Comparison of ENCODE assay signal across 8 mouse cellular contexts in genomic region chr8:119425533-119425932, GRCm38 (mm10). TPM values are rescaled to one million over a fixed set of nuclear protein-coding genes. Genes with fewer than 3 reads are reported as not detected.
DNase-seq lines count a peak whose midpoint lies in the region; ATAC-seq and TF ChIP-seq lines count a peak whose summit lies in the region.

No protein-coding gene starts in this region.

- H3K36me3 ChIP-seq in heart, embryonic 15.5 days = no peaks in the 10 kb centered on the region
- no peaks in the 10 kb centered on the region for H3K36me3 ChIP-seq in limb, embryonic 12.5 days

- peaks cover 63% of the 10 kb centered on the region for H3K4me1 ChIP-seq in heart, embryonic 15.5 days (replicated peaks)
- peaks cover 12% of the 10 kb centered on the region for H3K4me1 ChIP-seq in limb, embryonic 12.5 days (replicated peaks)

- ATAC-seq in heart, embryonic 15.5 days (replicated peaks; ENCODE audit: insufficient number of reproducible peaks, insufficient read depth, low FRiP score, low read depth) = no peak
- no peak for ATAC-seq in limb, embryonic 12.5 days (ENCODE audit: insufficient number of reproducible peaks, insufficient read depth, low FRiP score, low TSS enrichment, low read depth)
- no peak for ATAC-seq in activated CD4-positive, CD25-positive, alpha-beta regulatory T cell, adult 4 months

- 56% methylated on average over 10 of the region's 10 CpGs for WGBS in heart, embryonic 15.5 days
- 84% methylated on average over 10 of the region's 10 CpGs for WGBS in limb, embryonic 12.5 days

- H3K27ac ChIP-seq in left cerebral cortex, adult 2 months = peak overlapping the region; percentile 32; the same call in 1 of the 2 replicates
- peak overlapping the region; percentile 69 for H3K27ac ChIP-seq in heart, embryonic 15.5 days
- H3K27ac ChIP-seq in limb, embryonic 12.5 days = peak overlapping the region; percentile 29; the same call in 1 of the 2 replicates

- no peak overlapping the region for H3K9ac ChIP-seq in heart, embryonic 15.5 days
- no peak overlapping the region for H3K9ac ChIP-seq in limb, embryonic 12.5 days (replicated peaks)

- no peak for DNase-seq in left cerebral cortex, adult 2 months (ENCODE audit: extremely low spot score in 1 of 2, low spot score in 2 of 2)
- DNase-seq in left cerebral cortex, postnatal 14 days (ENCODE audit: low spot score in 2 of 2) = no peak
- peak; percentile 57 to 72 for DNase-seq in monocyte, adult 2 months (ENCODE audit: low read depth in 1 of 2, low spot score in 2 of 2)
- DNase-seq in layer of hippocampus, adult 9-10 months (ENCODE audit: low spot score) = no peak
- DNase-seq in layer of hippocampus, postnatal 36 days = no peak

- H3K9me3 ChIP-seq in heart, embryonic 15.5 days (replicated peaks) = no peaks in the 10 kb centered on the region
- H3K9me3 ChIP-seq in limb, embryonic 12.5 days = no peaks in the 10 kb centered on the region

- H3K4me3 ChIP-seq in left cerebral cortex, adult 2 months = no peak overlapping the region
- H3K4me3 ChIP-seq in heart, embryonic 15.5 days = no peak overlapping the region
- no peak overlapping the region for H3K4me3 ChIP-seq in limb, embryonic 12.5 days (replicated peaks)

- TF ChIP-seq CTCF in left cerebral cortex, adult 2 months (IDR thresholded peaks at IDR 0.05) = no peak; the same call in 1 of the 2 replicates

- no peaks in the 10 kb centered on the region for H3K27me3 ChIP-seq in heart, embryonic 15.5 days
- 0 out of 2 replicates have a peak, but pooled peaks cover 3% of the 10 kb centered on the region for H3K27me3 ChIP-seq in limb, embryonic 12.5 days

- intact Hi-C loops in left cerebral cortex, adult 2 months (cut with DNase I) = no loop called here
- intact Hi-C loops in left cerebral cortex, postnatal 14 days (cut with DNase I) = no loop called here

- H3K4me2 ChIP-seq in heart, embryonic 15.5 days = no peak overlapping the region
- H3K4me2 ChIP-seq in limb, embryonic 12.5 days = no peak overlapping the region

RNA-seq across cellular contexts. Expression of gene Osgin1, which starts 8.4 kb away (rescaled TPM):
- under 1 TPM in 1 of 2 experiments, not detected in 1; 0.40 TPM for total RNA-seq in left cerebral cortex, adult 2 months (2021)
- total RNA-seq in left cerebral cortex, postnatal 14 days (2021) = under 1 TPM; 0.40 to 0.53 TPM
- 0.67 and 1.4 TPM in 2 replicates for polyA plus RNA-seq in heart, embryonic 15.5 days (2015; fragmentation: Nextera tagmentation; extraction: Ambion mirVana)
- 0.40 and 0.58 TPM in 2 replicates for polyA plus RNA-seq in limb, embryonic 12.5 days (2016; fragmentation: Nextera tagmentation; extraction: Ambion mirVana)
- under 1 TPM in 1 of 2 experiments, not detected in 1; 0.56 TPM for total RNA-seq in layer of hippocampus, postnatal 36 days (2021)
- polyA plus RNA-seq in activated CD4-positive, CD25-positive, alpha-beta regulatory T cell, adult 4 months (2017; shearing (Covaris generic)) = 10 to 100 TPM in 1 of 2 experiments, 1 to 10 TPM in 1; 8.0 to 18.6 TPM

RNA-seq across cellular contexts. Expression of gene Necab2, which starts 21.0 kb away (rescaled TPM):
- 10 to 100 TPM; 63.3 to 80.9 TPM for total RNA-seq in left cerebral cortex, adult 2 months (2021)
- 10 to 100 TPM; 42.8 to 60.9 TPM for total RNA-seq in left cerebral cortex, postnatal 14 days (2021)
- polyA plus RNA-seq in heart, embryonic 15.5 days (2015; fragmentation: Nextera tagmentation; extraction: Ambion mirVana) = 0.16 and 0.20 TPM in 2 replicates
- 4.4 and 5.1 TPM in 2 replicates for polyA plus RNA-seq in limb, embryonic 12.5 days (2016; fragmentation: Nextera tagmentation; extraction: Ambion mirVana)
- 100 to 1,000 TPM in 1 of 2 experiments, 10 to 100 TPM in 1; 94.4 to 116 TPM for total RNA-seq in layer of hippocampus, postnatal 36 days (2021)
- not detected for polyA plus RNA-seq in activated CD4-positive, CD25-positive, alpha-beta regulatory T cell, adult 4 months (2017; shearing (Covaris generic))

RNA-seq across cellular contexts. Expression of gene Mlycd, which starts 30.9 kb away (rescaled TPM):
- 10 to 100 TPM; 26.1 to 28.7 TPM for total RNA-seq in left cerebral cortex, adult 2 months (2021)
- 10 to 100 TPM; 25.7 to 28.0 TPM for total RNA-seq in left cerebral cortex, postnatal 14 days (2021)
- polyA plus RNA-seq in heart, embryonic 15.5 days (2015; fragmentation: Nextera tagmentation; extraction: Ambion mirVana) = 19.1 and 21.1 TPM in 2 replicates
- 9.3 and 10.5 TPM in 2 replicates for polyA plus RNA-seq in limb, embryonic 12.5 days (2016; fragmentation: Nextera tagmentation; extraction: Ambion mirVana)
- 10 to 100 TPM; 26.5 to 28.6 TPM for total RNA-seq in layer of hippocampus, postnatal 36 days (2021)
- polyA plus RNA-seq in activated CD4-positive, CD25-positive, alpha-beta regulatory T cell, adult 4 months (2017; shearing (Covaris generic)) = 1 to 10 TPM; 4.2 to 6.4 TPM

Comparison
In these comparisons a context has a peak if more than half of its experiments do, and no peak if none do; other contexts are left out.
1. DNase-seq: peak in monocyte, adult 2 months (2 of 2); none in left cerebral cortex, adult 2 months (0 of 2), left cerebral cortex, postnatal 14 days (0 of 2), layer of hippocampus, adult 9-10 months (single experiment) and layer of hippocampus, postnatal 36 days (0 of 2).
2. Peak in every context shown above with its lines, with median percentiles within 50 percentile points of each other: H3K27ac ChIP-seq.